Mouse (Mus musculus) cortical plate, adult 2 months (tissue): ENCODE data around the gene Nudt2.

Source experiments
- CTCF ChIP-seq: fragments of 200-500 bp; IDR thresholded peaks from 2 replicates; pipeline ENCODE4 v1.5.1; 2011; ENCODE audit warnings: mild to moderate bottlenecking, control low read depth, low read length; ENCODE audit not compliant: insufficient read depth; ENCODE audit errors: extremely low read depth
- POLR2A ChIP-seq: fragments of 200-500 bp; IDR thresholded peaks from 2 replicates; pipeline ENCODE4 v1.6.1; 2011; ENCODE audit warnings: mild to moderate bottlenecking, low read length, control low read depth; ENCODE audit not compliant: insufficient read depth; ENCODE audit errors: extremely low read depth

GRCm38 (mm10) chr4:41468396-41469080, 3.6 kb downstream of the Nudt2 start:
- peak; percentile 73 for TF ChIP-seq CTCF
- no peak for TF ChIP-seq POLR2A
